Mouse (Mus musculus) layer of hippocampus, adult 8-10 months (tissue): Measurements from ENCODE around the gene Rrp12. TPM values are rescaled to one million over a fixed set of nuclear protein-coding genes. Genes with fewer than 3 reads are reported as not detected.
"Not testable (repeated sequence)": the region's sequence is repeated elsewhere in the genome, so short reads cannot be mapped to it uniquely, and the experiment has no call there.

Experiments used
- DNase-seq, 2 experiments: peaks; one replicate each; pipeline ENCODE4 v3.0.0; 2022; ENCODE audit warnings: low spot score in 2 of 2
- total RNA-seq, 4 experiments: library from RNA; stranded (reverse); gene quantifications; 2 replicates each; pipeline ENCODE4 v1.2.4; 2022

Gene Rrp12
- total RNA-seq, 4 experiments from 2014 or later: 33.0 to 34.6 (median 33.5) TPM

DNA sequence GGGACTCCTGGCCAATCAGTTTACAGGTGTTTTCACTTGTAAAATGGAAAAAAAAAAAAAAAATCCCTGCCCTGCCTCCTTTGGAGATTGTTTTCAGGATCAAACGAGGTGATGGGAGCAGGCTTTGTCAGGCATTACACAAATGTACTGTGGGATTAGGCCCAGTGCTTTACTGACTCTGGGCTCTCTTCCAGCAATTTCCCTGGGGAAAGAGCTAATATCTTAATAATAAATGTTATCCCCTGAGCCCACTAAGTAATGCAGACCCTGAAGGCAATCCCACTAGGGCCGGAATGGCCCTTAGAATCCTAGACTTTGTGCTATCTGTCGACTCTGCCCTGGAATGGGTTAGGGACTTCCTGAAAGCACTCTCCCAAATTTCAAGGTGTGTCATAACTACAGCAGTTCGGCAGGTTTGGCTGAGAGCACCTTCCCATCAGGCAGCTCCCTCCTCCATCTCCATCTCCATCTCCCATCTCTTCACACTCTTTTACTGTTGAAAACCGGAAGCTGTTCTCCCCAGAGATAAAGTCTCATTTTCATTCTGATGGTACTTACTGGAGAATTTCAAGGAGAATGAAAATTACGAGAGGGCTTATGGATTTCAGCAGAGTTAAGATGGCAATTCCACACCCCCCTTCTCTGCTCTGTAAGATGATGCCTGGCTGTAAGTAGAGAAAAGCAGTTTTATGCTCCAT is 45.8 kb downstream of the Rrp12 start:
- DNase-seq: no peak

DNA sequence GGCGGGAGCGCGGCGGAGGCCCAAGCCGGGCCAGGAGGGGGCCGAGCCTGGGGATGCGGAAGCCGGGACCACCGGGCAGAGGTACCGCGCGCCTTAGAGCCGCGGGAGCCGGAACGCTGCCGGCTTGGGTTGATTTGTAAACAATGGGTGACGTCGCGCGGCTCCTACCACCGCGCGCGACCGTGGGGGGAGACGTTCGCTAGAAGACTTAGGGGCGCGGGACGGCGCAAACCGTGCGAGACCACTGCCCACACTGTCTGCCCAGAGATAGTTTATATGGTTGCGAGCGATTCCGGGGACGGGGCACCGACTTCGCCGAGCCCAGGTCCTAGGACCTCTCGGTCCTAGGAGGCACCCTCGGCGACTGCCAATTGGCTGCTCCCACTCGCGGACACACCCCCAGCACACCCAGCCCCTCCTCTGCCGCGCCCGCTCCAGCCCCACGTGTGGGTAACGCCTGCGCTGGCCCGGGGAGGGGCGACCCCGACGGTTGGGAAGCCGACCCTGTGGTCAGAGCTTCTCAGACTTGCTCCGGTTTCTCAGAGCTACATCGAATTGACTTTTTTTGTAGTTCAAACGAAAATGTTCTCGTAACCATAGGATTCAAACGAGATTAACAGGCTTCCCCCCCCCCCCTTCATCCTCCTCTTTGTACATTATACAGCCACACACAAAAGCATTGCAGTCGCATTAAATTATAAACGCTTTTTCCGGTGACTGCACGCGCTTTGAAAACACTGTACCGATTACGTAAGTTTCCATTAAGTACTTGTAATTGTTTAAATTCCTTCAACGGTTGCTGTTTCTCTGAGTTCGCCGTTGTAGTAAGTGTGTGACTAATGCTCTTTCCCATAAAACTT is 47.8 kb downstream of the Rrp12 start, which contains the start of gene Frat2:
TSS of gene Frat2 (minus strand) at position 141 of the 860 bp plus-strand sequence.
- peak; percentile 74 to 86 for DNase-seq

DNA sequence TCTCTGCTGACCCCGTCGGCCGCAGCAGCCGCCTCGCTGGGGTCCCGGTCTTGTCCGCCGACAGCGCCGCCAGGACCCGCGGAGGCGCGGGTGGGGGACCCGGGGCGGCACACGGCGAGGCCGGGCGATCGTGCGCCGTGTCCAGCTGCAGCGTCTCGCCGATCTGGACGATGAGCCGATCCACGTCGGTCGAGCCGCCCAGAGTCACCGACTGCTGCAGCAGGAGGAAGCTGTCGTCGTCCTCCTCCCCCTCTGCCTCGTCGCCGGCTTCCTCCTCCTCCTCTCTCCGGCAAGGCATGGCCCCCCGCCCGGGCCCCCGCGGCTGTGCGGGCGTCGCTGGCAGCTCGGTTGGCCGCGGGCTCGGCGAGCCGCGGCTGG is 48.4 kb downstream of the Rrp12 start:
- not testable (repeated sequence) for DNase-seq

DNA sequence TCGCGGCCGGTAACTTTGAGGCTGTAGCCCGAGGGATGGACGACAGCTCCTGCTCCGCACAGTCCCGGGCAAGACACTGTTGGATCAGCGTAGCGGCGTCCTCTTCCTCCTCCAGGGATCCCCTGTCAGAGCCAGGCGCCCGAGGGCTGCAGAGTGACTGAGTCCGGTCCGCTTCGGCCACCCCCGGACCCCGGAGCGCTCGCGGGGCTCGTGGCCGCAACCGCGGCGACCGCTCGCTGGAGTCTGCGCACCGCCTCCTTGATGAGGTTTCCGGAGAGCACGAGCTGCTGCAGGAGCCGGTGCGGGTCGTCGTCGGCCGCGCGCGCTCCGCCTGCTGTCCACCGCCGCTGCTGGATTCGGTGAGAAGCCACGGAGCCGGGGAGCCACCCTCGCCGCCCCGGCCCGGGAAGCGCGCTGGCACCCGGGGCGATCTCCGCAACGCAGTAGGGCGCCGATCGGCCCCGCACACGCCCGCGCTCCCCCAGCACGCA is 48.8 kb downstream of the Rrp12 start:
- DNase-seq: peak in 1 of 2 experiments; percentile 20

DNA sequence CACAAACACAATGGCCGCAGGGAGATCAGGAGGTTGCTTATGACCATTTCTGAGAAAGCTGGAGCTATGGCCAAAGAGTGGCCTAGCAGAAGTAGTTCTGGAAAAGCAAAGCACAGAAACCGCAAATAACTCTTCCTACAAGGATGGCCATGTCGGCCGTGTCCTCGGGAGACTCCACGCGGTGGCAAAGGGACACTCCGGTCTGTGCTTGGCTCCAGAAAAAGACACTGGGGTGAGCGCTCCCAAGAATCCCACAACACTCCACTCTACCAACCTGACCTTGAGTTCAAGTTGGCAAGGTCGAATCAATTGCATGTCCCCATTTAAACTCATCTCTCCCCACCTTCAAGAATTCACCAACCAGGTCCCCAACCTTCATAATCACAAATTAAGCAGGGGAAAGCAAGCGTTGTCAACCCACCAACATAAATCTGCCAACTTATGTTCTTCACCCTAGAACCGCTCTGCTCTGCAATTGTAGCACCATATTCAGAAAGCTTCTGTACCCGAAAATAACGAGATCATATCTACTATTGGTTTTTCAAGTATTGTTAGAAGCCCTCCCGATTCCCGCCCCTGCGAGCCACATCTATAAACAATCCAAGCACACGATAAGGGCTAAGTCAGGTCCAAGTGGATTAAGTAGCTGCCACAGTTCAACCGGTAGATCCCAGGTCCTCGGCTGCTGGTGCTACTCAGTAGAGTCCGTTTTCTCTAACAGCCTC is 49.4 kb downstream of the Rrp12 start:
- no peak for DNase-seq

DNA sequence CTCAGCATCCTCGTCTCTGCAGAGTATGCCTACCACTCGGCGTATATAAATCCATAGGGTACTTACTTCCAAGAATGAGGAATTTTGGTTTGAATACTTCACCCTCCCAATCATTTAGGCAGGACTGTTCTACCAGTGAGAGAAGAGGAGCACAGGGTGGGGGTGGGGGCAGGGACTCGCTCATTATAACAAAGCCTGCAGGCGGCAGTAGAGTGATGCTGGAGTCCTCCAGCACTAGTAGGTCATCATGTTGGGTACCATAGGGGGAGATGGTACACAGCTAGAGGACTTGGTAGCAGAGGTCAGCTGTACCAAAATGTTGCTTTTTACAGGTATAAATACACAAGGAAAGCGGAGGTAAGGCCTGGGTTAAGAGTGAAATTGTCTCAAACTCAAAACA is 51.6 kb downstream of the Rrp12 start:
- no peak for DNase-seq

DNA sequence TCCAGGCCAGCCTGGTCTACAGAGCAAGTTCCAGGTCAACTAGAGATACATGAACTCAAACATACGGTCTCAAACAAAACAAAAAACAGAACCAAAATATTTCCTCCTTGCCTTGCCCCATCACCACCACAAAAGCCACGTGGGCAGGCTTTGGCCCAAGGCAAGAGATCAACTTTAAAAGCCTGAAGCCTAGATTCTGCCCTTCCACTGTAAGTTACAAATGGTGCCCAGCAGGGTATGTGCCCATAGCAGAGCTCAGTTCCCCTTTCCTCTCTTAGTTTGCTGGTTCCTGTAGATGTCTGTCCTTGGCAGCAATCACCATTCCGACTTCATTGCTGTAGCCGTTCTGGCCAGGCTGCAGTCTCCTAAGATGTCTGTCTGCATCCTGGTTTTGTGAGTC is 53.3 kb downstream of the Rrp12 start:
- no peak for DNase-seq

DNA sequence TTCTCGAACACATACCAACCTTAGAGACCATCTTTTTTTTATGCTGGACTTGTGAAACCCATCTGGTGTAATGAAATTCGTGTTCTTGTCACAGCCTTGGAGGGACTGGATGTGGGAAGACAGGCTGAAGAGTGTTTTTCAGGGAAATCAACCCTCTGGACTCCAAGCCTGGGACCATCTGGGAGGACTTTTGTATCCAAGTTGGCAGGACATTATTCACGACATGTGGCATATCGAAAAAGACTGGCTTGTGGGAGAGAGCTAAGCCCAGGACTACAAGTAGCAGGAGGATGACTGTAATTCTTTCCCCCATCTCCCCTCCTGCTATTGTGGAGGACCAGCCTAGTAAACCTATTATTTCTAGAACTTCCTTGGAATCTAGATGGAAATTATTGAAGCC is 53.8 kb downstream of the Rrp12 start:
- no peak for DNase-seq

DNA sequence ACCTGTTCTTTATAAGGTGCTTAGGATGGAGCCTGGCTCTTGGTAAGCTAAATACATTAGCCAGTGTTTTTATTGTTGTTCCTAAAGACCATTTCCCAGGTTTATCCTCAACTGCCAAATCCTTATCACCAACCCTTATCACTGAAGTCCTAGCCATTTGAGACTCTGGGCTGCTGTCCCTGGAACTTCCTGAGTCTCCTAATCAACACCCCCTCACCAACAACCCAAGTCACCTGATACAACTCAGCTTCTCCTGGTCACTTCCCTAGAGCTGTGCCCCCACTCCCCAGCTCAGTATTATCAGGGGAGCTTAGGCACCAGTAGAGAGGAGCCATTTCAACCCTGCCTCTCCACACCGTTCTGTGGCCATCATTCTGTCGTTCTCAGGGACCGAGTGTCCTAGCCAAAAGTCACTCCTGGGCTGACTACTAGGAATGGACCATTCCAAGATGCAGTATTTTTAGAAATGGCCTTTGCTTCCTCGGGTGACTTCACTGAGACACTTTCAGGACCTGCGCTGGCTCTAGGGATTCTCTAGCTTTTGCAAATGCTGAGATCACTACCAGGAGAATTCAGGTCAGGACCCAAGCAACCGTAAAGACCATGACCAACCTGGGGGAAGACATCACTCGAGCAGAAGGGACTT is 54.7 kb downstream of the Rrp12 start:
- no peak for DNase-seq

DNA sequence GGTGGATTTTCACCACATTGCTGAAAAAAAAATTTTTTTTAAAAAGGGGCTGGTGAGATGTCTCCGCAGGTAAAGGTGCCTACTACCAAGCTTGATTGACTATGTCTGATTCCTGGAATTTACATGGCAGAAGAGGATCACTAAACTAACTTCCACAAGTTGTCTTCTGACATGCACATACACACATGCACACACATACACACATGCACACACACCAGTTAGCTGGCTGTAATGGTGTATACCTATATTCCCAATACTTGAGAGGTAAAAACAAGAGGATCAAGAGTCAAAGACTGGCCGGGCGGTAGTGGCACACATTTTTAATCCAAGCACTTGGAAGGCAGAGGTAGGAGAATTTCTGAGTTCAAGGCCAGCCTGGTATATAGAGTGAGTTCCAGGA is 56.3 kb downstream of the Rrp12 start:
- no peak for DNase-seq

DNA sequence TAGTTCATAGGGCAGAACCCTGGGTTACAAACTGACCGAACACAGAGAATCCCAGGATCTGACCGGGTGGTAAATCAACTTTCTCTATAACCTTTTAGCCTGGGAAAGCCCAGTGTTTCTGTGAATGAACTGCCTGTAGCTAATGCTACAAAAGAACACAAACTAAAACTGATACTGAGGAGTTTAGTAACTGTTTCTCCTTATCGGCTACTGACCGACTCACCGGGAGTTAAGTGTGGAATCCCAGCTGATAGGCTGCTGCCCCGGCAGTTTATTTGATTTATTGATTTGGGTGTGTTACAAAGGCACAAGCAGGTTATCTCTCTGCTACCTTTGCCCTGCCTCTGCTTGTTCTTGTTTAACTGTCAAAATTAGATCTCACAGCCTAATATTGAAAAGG is 57.2 kb downstream of the Rrp12 start:
- no peak for DNase-seq

DNA sequence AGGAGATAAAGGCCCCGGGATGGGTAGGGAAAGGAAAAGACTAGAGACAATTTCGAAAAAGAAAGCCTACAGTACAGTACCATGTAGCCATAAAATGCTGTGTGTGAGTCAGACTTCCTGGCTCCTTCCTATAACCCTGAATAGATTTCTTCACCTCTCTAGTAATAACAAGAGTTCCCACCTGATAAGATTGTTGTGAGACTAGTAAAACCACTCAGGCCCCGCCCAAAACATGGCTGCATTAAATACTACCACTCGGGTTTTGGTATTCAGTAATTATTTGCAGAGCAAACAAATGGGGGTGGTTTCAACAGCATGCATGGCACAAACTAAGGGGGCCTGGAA is 58.1 kb downstream of the Rrp12 start:
- DNase-seq: no peak

DNA sequence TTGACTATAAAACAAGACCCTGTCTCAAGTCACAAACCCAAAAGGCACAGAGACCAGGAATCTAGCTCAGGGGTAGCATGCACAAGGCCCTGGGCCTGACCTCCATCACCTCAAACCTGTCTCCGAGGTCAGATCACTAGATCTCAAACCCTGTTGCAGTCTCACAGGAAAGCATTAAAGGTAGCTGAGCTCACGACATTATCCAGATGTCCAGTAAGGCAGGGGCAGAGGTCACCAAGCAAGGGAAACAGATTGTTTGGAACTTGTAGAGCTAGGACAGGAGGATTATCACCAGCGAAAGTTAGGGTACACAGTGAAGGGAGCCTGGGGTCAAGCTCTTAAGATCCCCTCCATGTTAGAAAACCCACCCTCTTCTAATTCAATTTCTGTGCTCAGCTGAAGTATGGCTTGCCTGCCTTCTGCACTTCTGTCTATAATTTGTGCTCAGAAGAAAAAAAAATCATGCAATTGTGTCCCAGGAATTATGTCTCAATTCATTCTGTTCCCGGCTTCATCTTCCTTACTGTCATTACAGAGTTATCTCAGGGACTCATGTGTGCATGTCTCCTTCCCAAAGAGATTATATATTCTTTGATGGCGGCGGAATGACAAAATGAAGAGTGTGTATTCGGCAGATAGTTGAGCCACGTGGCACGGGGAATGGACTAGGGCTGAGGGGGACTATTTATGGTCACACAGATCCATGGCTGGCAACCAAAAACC is 58.6 kb downstream of the Rrp12 start:
- DNase-seq: no peak

DNA sequence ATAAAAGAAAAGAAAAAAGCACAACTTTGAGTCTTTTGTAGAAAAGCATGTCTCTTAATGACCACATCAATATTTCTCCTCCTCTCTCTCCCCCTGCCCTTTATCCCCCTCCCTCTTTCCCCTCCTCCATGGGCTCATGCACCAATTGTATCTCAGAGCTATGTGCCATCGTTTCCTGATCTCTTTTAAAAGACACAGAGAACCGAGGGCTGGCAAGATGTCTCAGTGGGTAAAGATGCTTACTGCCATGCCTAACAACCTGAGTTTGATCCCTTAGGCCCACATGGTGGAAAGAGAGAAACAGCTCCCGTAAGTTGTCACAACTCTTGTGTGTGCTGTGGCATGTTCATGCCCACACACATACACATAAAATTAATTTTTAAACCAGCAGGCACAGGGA is 59.3 kb downstream of the Rrp12 start:
- no peak for DNase-seq

DNA sequence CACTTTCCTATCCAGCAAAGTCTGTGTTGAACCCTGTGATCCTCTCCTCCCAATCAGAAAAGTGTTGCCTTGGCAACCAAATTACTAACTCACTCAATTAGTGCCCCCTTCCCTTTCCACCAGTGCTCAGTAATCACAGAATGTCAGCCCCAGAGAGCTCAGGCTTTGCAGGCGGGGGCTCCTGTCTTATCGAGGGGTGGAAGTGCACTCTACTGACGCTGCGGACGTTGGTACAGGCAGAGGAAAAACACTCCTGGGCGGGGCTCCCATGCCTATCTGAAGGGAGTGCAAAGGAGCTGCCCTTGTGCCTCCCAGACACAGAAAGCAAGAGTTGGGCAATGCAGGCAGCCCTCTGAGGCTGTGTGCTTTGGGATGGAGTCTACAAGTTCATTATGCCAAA is 60.2 kb downstream of the Rrp12 start:
- peak; percentile 33 to 53 for DNase-seq

DNA sequence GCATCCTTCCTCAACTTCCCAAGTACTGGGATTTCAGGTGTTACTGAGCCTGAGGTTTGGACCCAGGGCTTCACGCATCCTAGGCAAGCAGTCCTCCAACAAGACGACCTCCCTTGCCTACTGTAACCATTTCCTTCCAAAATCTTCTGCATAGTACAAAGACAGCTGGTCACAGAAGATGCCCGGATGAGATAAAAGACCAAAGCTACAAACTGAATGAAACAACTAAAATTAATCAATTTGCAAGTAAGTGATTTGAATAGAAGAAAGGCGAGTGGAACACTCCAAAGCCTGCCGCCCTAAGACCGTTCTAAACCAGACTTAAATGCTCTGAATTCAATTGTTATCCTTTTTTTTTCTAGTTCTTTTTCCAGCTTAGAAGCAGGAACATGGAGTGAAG is 60.6 kb downstream of the Rrp12 start:
- DNase-seq: no peak

DNA sequence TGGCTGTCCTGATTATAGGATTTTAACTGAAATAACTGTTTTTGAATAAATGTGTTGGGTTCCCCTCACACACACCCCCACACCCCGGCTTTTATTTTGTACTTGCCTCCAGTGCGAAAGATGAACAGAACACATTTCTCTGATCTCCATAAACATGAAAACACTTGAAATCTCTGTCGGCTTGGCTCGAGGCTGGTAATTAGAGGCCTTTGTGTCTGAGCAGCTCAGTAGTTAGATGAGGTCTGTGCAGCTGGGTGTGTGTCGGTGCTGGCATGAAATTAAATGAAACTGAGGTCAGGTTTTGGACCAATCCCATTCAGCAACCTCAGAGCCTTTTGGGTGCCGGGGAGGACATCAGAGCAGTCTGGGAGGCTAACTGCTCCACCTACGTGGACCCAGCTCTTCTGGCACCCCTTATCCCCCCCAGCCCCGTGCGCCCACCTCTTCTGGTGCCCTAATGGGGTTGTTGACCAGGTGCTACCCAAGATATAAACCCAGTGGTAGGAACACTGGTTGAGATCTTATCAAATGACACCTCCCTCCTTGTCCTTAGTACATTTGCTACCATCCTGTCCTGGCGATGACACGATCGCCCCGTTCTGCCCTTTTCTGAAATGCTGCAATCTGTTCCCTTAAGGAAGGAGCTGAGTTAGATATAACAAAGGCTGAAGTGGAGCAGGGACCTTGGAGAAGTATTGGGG is 63.3 kb downstream of the Rrp12 start:
- peak in 1 of 2 experiments; percentile 13 for DNase-seq

DNA sequence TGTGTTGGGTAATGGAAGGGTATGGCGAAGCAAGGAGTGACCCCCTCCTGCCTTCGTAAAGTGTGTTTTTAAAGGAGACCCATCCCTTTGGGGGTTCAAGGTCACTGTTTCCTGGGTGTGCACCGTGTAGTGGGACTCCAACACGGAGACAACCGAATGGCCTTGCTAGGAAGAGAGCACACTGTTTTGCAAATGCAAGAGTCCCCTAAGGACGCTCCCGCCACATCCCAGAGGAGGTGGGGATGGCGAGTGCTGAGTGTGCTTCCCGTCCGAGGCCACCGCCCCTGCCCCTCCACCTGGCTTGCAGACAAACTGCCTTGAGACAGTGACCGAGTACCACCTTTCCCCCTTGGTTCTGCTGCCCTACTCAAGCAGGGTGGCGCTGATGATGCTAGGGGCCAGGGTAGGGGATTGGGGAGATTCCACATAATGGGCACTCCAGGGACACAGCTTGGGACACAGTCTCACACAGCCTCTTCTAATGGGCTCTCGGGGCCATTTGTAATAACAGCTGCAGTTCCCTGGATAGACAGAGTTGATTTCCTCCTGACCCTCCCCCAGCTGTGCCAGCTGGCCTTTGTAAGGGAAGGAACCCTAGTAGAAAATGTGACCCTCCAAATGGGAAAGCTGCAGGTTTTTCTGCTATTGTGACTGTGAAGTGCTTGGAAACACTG is 64.1 kb downstream of the Rrp12 start:
- DNase-seq: peak in 1 of 2 experiments; percentile 22

DNA sequence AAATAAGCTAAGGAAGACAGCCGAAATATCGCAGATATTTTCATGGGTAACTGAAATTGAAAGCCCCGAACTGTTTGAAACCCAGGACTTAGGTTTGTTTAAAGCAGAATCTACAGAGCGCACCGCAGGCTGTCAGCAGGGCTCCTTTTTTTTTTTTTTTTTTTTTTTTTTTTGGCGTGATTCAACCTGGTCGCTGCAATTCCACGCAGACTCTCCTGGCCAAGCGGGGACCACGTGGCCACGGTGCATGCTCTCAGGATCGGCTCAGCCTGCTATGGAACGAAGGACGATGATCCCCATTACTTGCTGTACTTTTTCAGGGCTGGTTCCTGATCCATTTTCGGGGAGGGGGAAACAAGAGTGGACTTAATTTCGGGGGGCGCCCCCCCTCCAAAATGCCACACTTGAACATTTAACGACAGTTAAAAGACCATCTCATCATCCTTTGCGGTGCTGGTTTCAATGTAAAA is 64.8 kb downstream of the Rrp12 start:
- DNase-seq: peak in 1 of 2 experiments; percentile 36
